9 mouse cellular contexts compared by ENCODE assay signal in genomic region chr7:46099682-46100081, GRCm38 (mm10). TPM values are rescaled to one million over a fixed set of nuclear protein-coding genes. Genes with fewer than 3 reads are reported as not detected.
DNase-seq lines count a peak whose midpoint lies in the region; ATAC-seq and TF ChIP-seq lines count a peak whose summit lies in the region.
"Had no signal": no experiment of that assay in that cellular context is flagged by ENCODE, and none has a peak within 500 bp of the region (broad histone marks: within the 10 kb centered on the region; RNA-seq: fewer than 3 reads in every experiment).

No protein-coding gene starts in this region.

- 0 out of 2 replicates have a peak, but pooled peaks cover 4% of the 10 kb centered on the region for H3K9me3 ChIP-seq in kidney, embryonic 16.5 days (ENCODE audit: low read length)
- no peaks in the 10 kb centered on the region for H3K9me3 ChIP-seq in embryonic facial prominence, embryonic 13.5 days
- no peaks in the 10 kb centered on the region for H3K9me3 ChIP-seq in hindbrain, embryonic 14.5 days (ENCODE audit: control insufficient read depth, low read length)

- H3K4me2 ChIP-seq in kidney, embryonic 16.5 days (replicated peaks; ENCODE audit: low read depth, low read length), result no peak overlapping the region
- peak overlapping the region; percentile 80; the same call in 1 of the 2 replicates for H3K4me2 ChIP-seq in embryonic facial prominence, embryonic 13.5 days
- peak overlapping the region; percentile 77 for H3K4me2 ChIP-seq in hindbrain, embryonic 14.5 days (replicated peaks)

- H3K27me3 ChIP-seq in kidney, embryonic 16.5 days (ENCODE audit: insufficient read depth, low read length), result peaks cover 17% of the 10 kb centered on the region; the same call in 1 of the 2 replicates
- peaks cover 43% of the 10 kb centered on the region for H3K27me3 ChIP-seq in embryonic facial prominence, embryonic 13.5 days
- no peaks in the 10 kb centered on the region for H3K27me3 ChIP-seq in hindbrain, embryonic 14.5 days (ENCODE audit: control insufficient read depth, insufficient read depth, low read length)

- no peaks in the 10 kb centered on the region for H3K36me3 ChIP-seq in kidney, embryonic 16.5 days (ENCODE audit: insufficient read depth, low read length)
- no peaks in the 10 kb centered on the region for H3K36me3 ChIP-seq in embryonic facial prominence, embryonic 13.5 days
- H3K36me3 ChIP-seq in hindbrain, embryonic 14.5 days (replicated peaks; ENCODE audit: control insufficient read depth, insufficient read depth), result no peaks in the 10 kb centered on the region

- no peak for TF ChIP-seq CTCF in olfactory bulb, adult 2 months (IDR thresholded peaks at IDR 0.05; ENCODE audit: insufficient read depth, low read depth, low read length)

- no peak overlapping the region for H3K27ac ChIP-seq in kidney, embryonic 16.5 days (ENCODE audit: low read length)
- H3K27ac ChIP-seq in embryonic facial prominence, embryonic 13.5 days, result no peak overlapping the region
- H3K27ac ChIP-seq in hindbrain, embryonic 14.5 days, result no peak overlapping the region
- no peak overlapping the region for H3K27ac ChIP-seq in olfactory bulb, adult 2 months (ENCODE audit: insufficient read depth, low read depth, low read length)
- H3K27ac ChIP-seq: liver, embryonic 14.5 days had no signal

- peaks cover 4% of the 10 kb centered on the region; the same call in 1 of the 2 replicates for H3K4me1 ChIP-seq in kidney, embryonic 16.5 days (ENCODE audit: insufficient read depth, low read length)
- 0 out of 2 replicates have a peak, but pooled peaks cover 3% of the 10 kb centered on the region for H3K4me1 ChIP-seq in embryonic facial prominence, embryonic 13.5 days
- peaks cover 8% of the 10 kb centered on the region; the same call in 1 of the 2 replicates for H3K4me1 ChIP-seq in hindbrain, embryonic 14.5 days (replicated peaks; ENCODE audit: control insufficient read depth, insufficient read depth, low read length)
- H3K4me1 ChIP-seq in olfactory bulb, adult 2 months (ENCODE audit: control insufficient read depth, insufficient read depth, low read length), result peaks cover 46% of the 10 kb centered on the region

- 0 out of 2 replicates have a peak, but pooled peaks have one; percentile 2 for ATAC-seq in kidney, embryonic 16.5 days (ENCODE audit: low FRiP score, low TSS enrichment)
- no peak for ATAC-seq in embryonic facial prominence, embryonic 13.5 days (ENCODE audit: insufficient number of reproducible peaks, insufficient read depth, low FRiP score, low TSS enrichment, low read depth)
- ATAC-seq in hindbrain, embryonic 14.5 days (ENCODE audit: low FRiP score), result no peak

- TF ChIP-seq POLR2A in olfactory bulb, adult 2 months (IDR thresholded peaks at IDR 0.05; ENCODE audit: insufficient read depth, low read depth, low read length), result no peak

- WGBS in kidney, embryonic 16.5 days, result 85% methylated on average over 13 of the region's 13 CpGs
- WGBS in embryonic facial prominence, embryonic 13.5 days, result 81% methylated on average over 13 of the region's 13 CpGs
- WGBS in hindbrain, embryonic 14.5 days, result 84% methylated on average over 13 of the region's 13 CpGs
- 77% methylated on average over 13 of the region's 13 CpGs for WGBS in olfactory bulb, adult 2 months

- no peak overlapping the region for H3K4me3 ChIP-seq in kidney, embryonic 16.5 days (ENCODE audit: low read length)
- H3K4me3 ChIP-seq in embryonic facial prominence, embryonic 13.5 days, result no peak overlapping the region
- peak overlapping the region; percentile 66 for H3K4me3 ChIP-seq in hindbrain, embryonic 14.5 days (replicated peaks; ENCODE audit: low read length)
- H3K4me3 ChIP-seq in olfactory bulb, adult 2 months (ENCODE audit: insufficient read depth, low read depth, low read length), result peak overlapping the region; percentile 68

- H3K9ac ChIP-seq in kidney, embryonic 16.5 days (replicated peaks; ENCODE audit: low read length), result no peak overlapping the region; the same call in 1 of the 2 replicates
- no peak overlapping the region for H3K9ac ChIP-seq in embryonic facial prominence, embryonic 13.5 days
- H3K9ac ChIP-seq in hindbrain, embryonic 14.5 days, result peak overlapping the region; percentile 85; the same call in 1 of the 2 replicates
- H3K9ac ChIP-seq: liver, embryonic 14.5 days had no signal

- DNase-seq in kidney, postnatal 25 days, result no peak
- no peak for DNase-seq in hindbrain, embryonic 14.5 days (ENCODE audit: low spot score)
- DNase-seq in retina, postnatal 1 day, result no peak
- no peak for DNase-seq in kidney, adult 11 months
- no peak for DNase-seq in left cerebral cortex, adult 9 months (ENCODE audit: low spot score in 2 of 2)

RNA-seq across cellular contexts. Expression of gene Kcnj11, which starts 0.9 kb away (rescaled TPM):
- 0.14 and 0.28 TPM in 2 replicates for polyA plus RNA-seq in kidney, embryonic 16.5 days (2015; fragmentation: Nextera tagmentation; extraction: Ambion mirVana)
- 0.27 TPM in 1 of 2 replicates, not detected in the other for polyA plus RNA-seq in embryonic facial prominence, embryonic 13.5 days (2015; fragmentation: Nextera tagmentation; extraction: Ambion mirVana)
- polyA plus RNA-seq in hindbrain, embryonic 14.5 days (2014; fragmentation: Nextera tagmentation; extraction: Ambion mirVana), result 1.2 and 1.5 TPM in 2 replicates
- polyA plus RNA-seq in olfactory bulb, adult 2 months (2012; ENCODE audit: insufficient read depth, insufficient read length, low replicate concordance, missing spikeins), result not detected in 2 replicates

Comparison
In these comparisons a context has a peak if more than half of its experiments do, and no peak if none do; other contexts are left out.
1. H3K4me3 ChIP-seq: peak in hindbrain, embryonic 14.5 days (single experiment) and olfactory bulb, adult 2 months (single experiment); none in kidney, embryonic 16.5 days (single experiment) and embryonic facial prominence, embryonic 13.5 days (single experiment).